10 mouse cellular contexts compared by ENCODE assay signal in the genomic region with DNA sequence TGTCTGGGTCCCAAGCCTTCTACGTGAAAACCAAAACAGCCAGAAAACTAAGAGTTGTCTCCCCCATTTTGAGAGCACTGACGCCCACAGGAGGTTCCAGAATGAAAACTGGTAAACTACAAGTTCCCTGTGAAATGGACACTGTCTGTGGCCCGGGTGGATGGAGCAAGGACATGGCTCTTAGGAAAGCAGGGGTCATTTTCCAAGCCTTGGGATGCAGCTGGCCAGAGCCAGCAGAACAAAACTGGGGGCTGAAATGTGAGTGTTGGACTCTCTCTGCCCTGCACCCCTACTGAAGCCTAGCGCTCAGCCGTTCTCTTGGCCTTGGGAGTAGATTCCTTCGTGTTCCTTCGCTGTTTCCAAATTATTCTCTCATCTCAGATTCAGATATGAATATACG.
DNase-seq lines count a peak whose midpoint lies in the region; ATAC-seq and TF ChIP-seq lines count a peak whose summit lies in the region.
"Had no signal": no experiment of that assay in that cellular context is flagged by ENCODE, and none has a peak within 500 bp of the region (broad histone marks: within the 10 kb centered on the region; RNA-seq: fewer than 3 reads in every experiment).

No protein-coding gene starts in this region.

- H3K4me3 ChIP-seq in heart, embryonic 14.5 days (ENCODE audit: control insufficient read depth in 1 of 2, insufficient read depth in 1 of 2, low read depth in 1 of 2, low read length in 2 of 2): no peak overlapping the region
- no peak overlapping the region for H3K4me3 ChIP-seq in embryonic facial prominence, embryonic 12.5 days
- H3K4me3 ChIP-seq in embryonic fibroblast, embryonic 13.5 days (ENCODE audit: insufficient read depth, low read length): no peak overlapping the region

- H3K9me3 ChIP-seq in heart, embryonic 14.5 days (ENCODE audit: control insufficient read depth, low read length): no peaks in the 10 kb centered on the region
- no peaks in the 10 kb centered on the region for H3K9me3 ChIP-seq in embryonic facial prominence, embryonic 12.5 days

- peaks cover 16 to 17% of the 10 kb centered on the region in 2 experiments for H3K4me1 ChIP-seq in heart, embryonic 14.5 days (ENCODE audit: control insufficient read depth in 2 of 2, insufficient read depth in 2 of 2, low read length in 2 of 2)
- H3K4me1 ChIP-seq in embryonic facial prominence, embryonic 12.5 days: peaks cover 7% of the 10 kb centered on the region
- H3K4me1 ChIP-seq in embryonic fibroblast, embryonic 13.5 days (ENCODE audit: control insufficient read depth, insufficient read depth, low read length): 0 out of 2 replicates have a peak, but pooled peaks cover 3% of the 10 kb centered on the region

- no peak for TF ChIP-seq CTCF in embryonic fibroblast, embryonic 13.5 days (IDR thresholded peaks at IDR 0.05; ENCODE audit: borderline replicate concordance, insufficient read depth, low read length)

- WGBS in heart, embryonic 14.5 days: 82% methylated on average over 8 of the region's 8 CpGs
- 76% methylated on average over 8 of the region's 8 CpGs for WGBS in embryonic facial prominence, embryonic 12.5 days

- no peaks in the 10 kb centered on the region for H3K27me3 ChIP-seq in heart, embryonic 14.5 days (ENCODE audit: control insufficient read depth, insufficient read depth, low read length)
- no peaks in the 10 kb centered on the region for H3K27me3 ChIP-seq in embryonic facial prominence, embryonic 12.5 days

- no peak for ATAC-seq in heart, embryonic 14.5 days (ENCODE audit: insufficient number of reproducible peaks, insufficient read depth, low FRiP score, low read depth)
- no peak for ATAC-seq in embryonic facial prominence, embryonic 12.5 days (ENCODE audit: insufficient number of reproducible peaks, insufficient read depth, low FRiP score, low TSS enrichment)
- no peak for ATAC-seq in megakaryocyte-erythroid progenitor cell, adult 5-6 weeks (replicated peaks; ENCODE audit: low FRiP score, low TSS enrichment, poor library complexity, severe bottlenecking)
- ATAC-seq: liver, postnatal 0 days had no signal

- H3K27ac ChIP-seq in heart, embryonic 14.5 days (replicated peaks in 1 of 2; ENCODE audit: control insufficient read depth in 1 of 2, insufficient read depth in 1 of 2, low read depth in 2 of 2, low read length in 2 of 2): peak overlapping the region; percentile 15 to 20; a peak in 2 of 4 replicates
- H3K27ac ChIP-seq in embryonic facial prominence, embryonic 12.5 days: peak overlapping the region; percentile 55
- H3K27ac ChIP-seq in embryonic fibroblast, embryonic 13.5 days (ENCODE audit: insufficient read depth, low read length): peak overlapping the region; percentile 82

- H3K9ac ChIP-seq in heart, embryonic 14.5 days (ENCODE audit: low read length): no peak overlapping the region
- H3K9ac ChIP-seq in embryonic facial prominence, embryonic 12.5 days: no peak overlapping the region
- H3K9ac ChIP-seq: liver, postnatal 0 days had no signal

- no peak for TF ChIP-seq POLR2A in embryonic fibroblast, embryonic 13.5 days (IDR thresholded peaks at IDR 0.05; ENCODE audit: low read depth, low read length)

- H3K36me3 ChIP-seq in heart, embryonic 14.5 days (ENCODE audit: control insufficient read depth, insufficient read depth, low read length): no peaks in the 10 kb centered on the region
- H3K36me3 ChIP-seq in embryonic facial prominence, embryonic 12.5 days: no peaks in the 10 kb centered on the region

- no peak for DNase-seq in heart, adult 8-10 months (ENCODE audit: low spot score)
- DNase-seq in skeletal muscle tissue, adult 2 months (ENCODE audit: low read depth, low spot score): peak; percentile 42
- no peak for DNase-seq in MN1 (ENCODE audit: low spot score)
- DNase-seq: cerebellum, adult 9-11 months; liver, postnatal 0 days; thymus, postnatal 36 days had no signal

- H3K4me2 ChIP-seq in heart, embryonic 14.5 days (ENCODE audit: low read length): no peak overlapping the region
- H3K4me2 ChIP-seq in embryonic facial prominence, embryonic 12.5 days (replicated peaks): no peak overlapping the region

Comparison
In these comparisons a context has a peak if more than half of its experiments do, and no peak if none do; other contexts are left out.
1. H3K27ac ChIP-seq: peak in every context shown above with its lines; median percentile 82 in embryonic fibroblast, embryonic 13.5 days; 55 in embryonic facial prominence, embryonic 12.5 days; 18 in heart, embryonic 14.5 days.